Mouse (Mus musculus) small intestine, adult 2 months (tissue): ENCODE measurements around the gene Wwox. TPM values are rescaled to one million over a fixed set of nuclear protein-coding genes. Genes with fewer than 3 reads are reported as not detected.

Source experiments
- H3K27ac ChIP-seq: fragments of 200-500 bp; 2 replicates; pipeline ENCODE4 v1.5.1; 2012; ENCODE audit warnings: low read depth, low read length, control low read depth, inconsistent platforms; ENCODE audit not compliant: insufficient read depth
- H3K27me3 ChIP-seq: fragments of 200-500 bp; 2 replicates; pipeline ENCODE4 v1.6.1; 2012; ENCODE audit warnings: mild to moderate bottlenecking, moderate library complexity, low read length, inconsistent platforms; ENCODE audit not compliant: control insufficient read depth, insufficient read depth
- H3K36me3 ChIP-seq: fragments of 200-500 bp; 2 replicates; pipeline ENCODE4 v1.6.1; 2012; ENCODE audit warnings: mild to moderate bottlenecking, low read length, control low read depth, inconsistent platforms; ENCODE audit not compliant: control insufficient read depth, insufficient read depth
- H3K4me1 ChIP-seq: fragments of 200-500 bp; 2 replicates; pipeline ENCODE4 v1.6.1; 2012; ENCODE audit warnings: low read length, inconsistent platforms, mixed read lengths; ENCODE audit not compliant: control insufficient read depth, insufficient read depth, insufficient read length
- H3K4me3 ChIP-seq: fragments of 200-500 bp; 2 replicates; pipeline ENCODE4 v1.5.1; 2012; ENCODE audit warnings: low read depth, mild to moderate bottlenecking, control low read depth, inconsistent platforms, low read length, moderate library complexity
- CTCF ChIP-seq: fragments of 200-500 bp; IDR thresholded peaks from 2 replicates; pipeline ENCODE4 v1.5.1; 2012; ENCODE audit warnings: low read depth, mild to moderate bottlenecking, control low read depth, inconsistent platforms, low read length, moderate library complexity, mixed read lengths; ENCODE audit not compliant: insufficient replicate concordance, insufficient read length; ENCODE audit errors: extremely low read depth
- POLR2A ChIP-seq: fragments of 200-500 bp; IDR thresholded peaks from 2 replicates; pipeline ENCODE4 v1.6.1; 2012; ENCODE audit warnings: low read depth, mild to moderate bottlenecking, control low read depth, inconsistent platforms, low read length, moderate library complexity
- WGBS: fragments of 180-500 bp; shearing (Covaris S2); methylation state at CpG from one replicate; pipeline ENCODE4 v1.1.7; 2018; 5-methylcytosine and 5-hydroxymethylcytosine counted together
- polyA plus RNA-seq: library from polyadenylated mRNA; depleted of rRNA; stranded (reverse); fragments of >200 nt; gene quantifications from 2 replicates; pipeline ENCODE4 v1.2.3, GENCODE M21; 2012

Gene Wwox
- polyA plus RNA-seq, 1 experiment, result 6.0 TPM

GRCm38 (mm10) chr8:114555491-114556202 is 116.2 kb downstream of the Wwox start:
- no peak for TF ChIP-seq POLR2A
- WGBS, result 81% methylated on average over 6 of the region's 6 CpGs
- Histone ChIP-seq H3K4me3 (no peak overlapping the region), H3K4me1 (0 out of 2 replicates have a peak, but pooled peaks cover 2% of the 10 kb centered on the region), H3K27ac (no peak overlapping the region), H3K27me3 (no peaks in the 10 kb centered on the region), H3K36me3 (no peaks in the 10 kb centered on the region)

GRCm38 (mm10) chr8:114561191-114561590 is 121.7 kb downstream of the Wwox start:
- no peaks in the 10 kb centered on the region for H3K27me3 ChIP-seq
- H3K4me3 ChIP-seq, result no peak overlapping the region
- TF ChIP-seq POLR2A (no peak), CTCF (no peak)
- 51% methylated on average over 8 of the region's 8 CpGs for WGBS
- H3K4me1 ChIP-seq, result peaks cover 4% of the 10 kb centered on the region; the same call in 1 of the 2 replicates
- H3K27ac ChIP-seq, result no peak overlapping the region
- no peaks in the 10 kb centered on the region for H3K36me3 ChIP-seq

GRCm38 (mm10) chr8:114562486-114562885 is 123.0 kb downstream of the Wwox start:
- no peak for TF ChIP-seq CTCF
- TF ChIP-seq POLR2A, result no peak
- H3K4me1 ChIP-seq, result peaks cover 4% of the 10 kb centered on the region; the same call in 1 of the 2 replicates
- no peak overlapping the region for H3K4me3 ChIP-seq
- 97% methylated on average over 13 of the region's 13 CpGs for WGBS
- no peaks in the 10 kb centered on the region for H3K27me3 ChIP-seq
- no peak overlapping the region for H3K27ac ChIP-seq
- H3K36me3 ChIP-seq, result no peaks in the 10 kb centered on the region

- H3K36me3 ChIP-seq, result no peaks in the 10 kb centered on the region
- peaks cover 4% of the 10 kb centered on the region; the same call in 1 of the 2 replicates for H3K4me1 ChIP-seq
- H3K4me3 ChIP-seq, result no peak overlapping the region
- TF ChIP-seq POLR2A, result no peak
- no peak for TF ChIP-seq CTCF
- H3K27me3 ChIP-seq, result no peaks in the 10 kb centered on the region
- 80% methylated on average over 7 of the region's 7 CpGs for WGBS
- no peak overlapping the region for H3K27ac ChIP-seq
Measured at GRCm38 (mm10) chr8:114563361-114563760, 123.9 kb downstream of the Wwox start.

GRCm38 (mm10) chr8:114564036-114564435 is 124.6 kb downstream of the Wwox start:
- Histone ChIP-seq H3K27ac (no peak overlapping the region), H3K36me3 (no peaks in the 10 kb centered on the region), H3K27me3 (no peaks in the 10 kb centered on the region), H3K4me1 (peaks cover 4% of the 10 kb centered on the region; the same call in 1 of the 2 replicates), H3K4me3 (no peak overlapping the region)
- no peak for TF ChIP-seq POLR2A
- no peak for TF ChIP-seq CTCF
- WGBS, result 76% methylated on average over 6 of the region's 6 CpGs

- WGBS, result 42% methylated on average over 16 of the region's 16 CpGs
Measured at GRCm38 (mm10) chr8:114568531-114569166, 129.2 kb downstream of the Wwox start.

GRCm38 (mm10) chr8:114573014-114573746 is 133.7 kb downstream of the Wwox start:
- H3K27ac ChIP-seq, result no peak overlapping the region
- no peak overlapping the region for H3K4me3 ChIP-seq
- no peaks in the 10 kb centered on the region for H3K36me3 ChIP-seq
- WGBS, result 79% methylated on average over 4 of the region's 4 CpGs
- TF ChIP-seq CTCF (no peak), POLR2A (no peak)
- no peaks in the 10 kb centered on the region for H3K27me3 ChIP-seq
- H3K4me1 ChIP-seq, result no peaks in the 10 kb centered on the region

More at GRCm38 (mm10) chr8:114568531-114569166, 129.2 kb downstream of the Wwox start:
- H3K36me3 ChIP-seq, result no peaks in the 10 kb centered on the region
- H3K4me3 ChIP-seq, result no peak overlapping the region
- no peaks in the 10 kb centered on the region for H3K4me1 ChIP-seq
- TF ChIP-seq CTCF, result no peak
- no peak for TF ChIP-seq POLR2A
- no peaks in the 10 kb centered on the region for H3K27me3 ChIP-seq
- no peak overlapping the region for H3K27ac ChIP-seq
